In the genomic region with DNA sequence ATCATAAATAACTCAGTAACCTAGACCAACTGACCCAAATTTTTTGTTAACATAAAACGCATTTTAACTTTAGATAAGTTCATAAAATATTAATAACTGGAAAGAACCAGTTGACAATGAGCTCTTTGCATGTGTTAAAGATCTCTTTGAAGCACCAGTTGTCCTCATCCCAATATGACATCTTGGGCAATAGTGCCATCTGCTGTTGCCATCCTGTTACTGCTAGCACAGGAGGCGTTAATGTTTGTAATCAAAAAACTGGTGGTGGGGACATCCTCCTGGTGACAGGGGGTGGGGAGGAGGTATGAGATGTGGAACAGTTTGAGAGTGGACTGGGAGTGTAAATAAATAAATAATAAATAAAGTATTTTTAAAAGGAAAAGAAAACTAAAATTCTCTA, we compare ENCODE assay signal across 9 mouse cellular contexts. TPM values are rescaled to one million over a fixed set of nuclear protein-coding genes. Genes with fewer than 3 reads are reported as not detected.
A peak's percentile ranks its signal among the peaks of the same experiment; 100 is the strongest.
DNase-seq lines count a peak whose midpoint lies in the region; ATAC-seq lines count a peak whose summit lies in the region.
"Had no signal": no experiment of that assay in that cellular context is flagged by ENCODE, and none has a peak within 500 bp of the region (broad histone marks: within the 10 kb centered on the region; RNA-seq: fewer than 3 reads in every experiment).

No protein-coding gene starts in this region.

- H3K4me1 ChIP-seq in midbrain, embryonic 11.5 days (ENCODE audit: control insufficient read depth, insufficient read depth, low read length) = no peaks in the 10 kb centered on the region; the same call in 1 of the 2 replicates
- H3K4me1 ChIP-seq in midbrain, embryonic 13.5 days (replicated peaks) = peaks cover 7% of the 10 kb centered on the region
- peaks cover 5% of the 10 kb centered on the region for H3K4me1 ChIP-seq in hindbrain, embryonic 14.5 days (replicated peaks; ENCODE audit: control insufficient read depth, insufficient read depth, low read length)
- H3K4me1 ChIP-seq in neural tube, embryonic 12.5 days = no peaks in the 10 kb centered on the region

- intact Hi-C loops in left cerebral cortex, postnatal 25 days (cut with DNase I) = loop anchor here (2.0 to 10.0 kb wide), 3 partner anchors 934 to 1340 kb away; no protein-coding TSS in a partner anchor

- H3K27me3 ChIP-seq in midbrain, embryonic 11.5 days (ENCODE audit: control insufficient read depth, insufficient read depth, low read length) = no peaks in the 10 kb centered on the region
- no peaks in the 10 kb centered on the region for H3K27me3 ChIP-seq in midbrain, embryonic 13.5 days
- no peaks in the 10 kb centered on the region for H3K27me3 ChIP-seq in hindbrain, embryonic 14.5 days (ENCODE audit: control insufficient read depth, insufficient read depth, low read length)
- H3K27me3 ChIP-seq in neural tube, embryonic 12.5 days (replicated peaks) = no peaks in the 10 kb centered on the region

- H3K9ac ChIP-seq in midbrain, embryonic 11.5 days (ENCODE audit: low read length) = no peak overlapping the region
- H3K9ac ChIP-seq in midbrain, embryonic 13.5 days (replicated peaks) = no peak overlapping the region
- H3K9ac ChIP-seq in hindbrain, embryonic 14.5 days = no peak overlapping the region
- H3K9ac ChIP-seq in neural tube, embryonic 12.5 days = no peak overlapping the region

- no peak overlapping the region for H3K27ac ChIP-seq in midbrain, embryonic 11.5 days (ENCODE audit: low read depth, low read length)
- no peak overlapping the region for H3K27ac ChIP-seq in midbrain, embryonic 13.5 days
- no peak overlapping the region for H3K27ac ChIP-seq in hindbrain, embryonic 14.5 days
- no peak overlapping the region for H3K27ac ChIP-seq in neural tube, embryonic 12.5 days

- peak; percentile 63 for ATAC-seq in midbrain, embryonic 11.5 days (ENCODE audit: low FRiP score)
- no peak for ATAC-seq in midbrain, embryonic 13.5 days
- ATAC-seq in hindbrain, embryonic 14.5 days (ENCODE audit: low FRiP score) = peak; percentile 34; the same call in 1 of the 2 replicates
- peak; percentile 27; the same call in 1 of the 2 replicates for ATAC-seq in neural tube, embryonic 12.5 days (ENCODE audit: low FRiP score, low read depth)

- H3K4me2 ChIP-seq in midbrain, embryonic 11.5 days = no peak overlapping the region
- no peak overlapping the region for H3K4me2 ChIP-seq in midbrain, embryonic 13.5 days (replicated peaks)
- no peak overlapping the region for H3K4me2 ChIP-seq in hindbrain, embryonic 14.5 days (replicated peaks)
- no peak overlapping the region for H3K4me2 ChIP-seq in neural tube, embryonic 12.5 days (replicated peaks)

- DNase-seq in midbrain, embryonic 11.5 days (ENCODE audit: low spot score, missing footprints) = peak; percentile 90
- peak; percentile 5 for DNase-seq in WW6 (ENCODE audit: low read depth, low spot score)
- DNase-seq in embryo, embryonic 10.5 days (ENCODE audit: low spot score) = peak; percentile 82
- DNase-seq in hindbrain, embryonic 14.5 days (ENCODE audit: low spot score) = peak; percentile 87
- peak; percentile 47 to 59 for DNase-seq in left cerebral cortex, postnatal 25 days (ENCODE audit: low spot score in 2 of 2)
- DNase-seq in thymus, postnatal 4 days = peak; percentile 71

- H3K4me3 ChIP-seq in midbrain, embryonic 11.5 days (ENCODE audit: low read depth, low read length) = no peak overlapping the region
- no peak overlapping the region for H3K4me3 ChIP-seq in midbrain, embryonic 13.5 days (replicated peaks)
- H3K4me3 ChIP-seq in hindbrain, embryonic 14.5 days (replicated peaks; ENCODE audit: low read length) = no peak overlapping the region
- no peak overlapping the region for H3K4me3 ChIP-seq in neural tube, embryonic 12.5 days

- WGBS in midbrain, embryonic 11.5 days = 5% methylated on average over 2 of the region's 2 CpGs
- 5% methylated on average over 2 of the region's 2 CpGs for WGBS in midbrain, embryonic 13.5 days
- 11% methylated on average over 2 of the region's 2 CpGs for WGBS in hindbrain, embryonic 14.5 days
- WGBS in neural tube, embryonic 12.5 days = 7% methylated on average over 2 of the region's 2 CpGs

- no peaks in the 10 kb centered on the region for H3K36me3 ChIP-seq in midbrain, embryonic 11.5 days (ENCODE audit: control insufficient read depth, insufficient read depth, low read length)
- H3K36me3 ChIP-seq in midbrain, embryonic 13.5 days = no peaks in the 10 kb centered on the region
- H3K36me3 ChIP-seq in hindbrain, embryonic 14.5 days (replicated peaks; ENCODE audit: control insufficient read depth, insufficient read depth) = no peaks in the 10 kb centered on the region
- no peaks in the 10 kb centered on the region for H3K36me3 ChIP-seq in neural tube, embryonic 12.5 days

- H3K9me3 ChIP-seq in midbrain, embryonic 11.5 days (ENCODE audit: control insufficient read depth, low read length) = no peaks in the 10 kb centered on the region
- H3K9me3 ChIP-seq in midbrain, embryonic 13.5 days = no peaks in the 10 kb centered on the region
- no peaks in the 10 kb centered on the region for H3K9me3 ChIP-seq in hindbrain, embryonic 14.5 days (ENCODE audit: control insufficient read depth, low read length)
- H3K9me3 ChIP-seq in neural tube, embryonic 12.5 days = no peaks in the 10 kb centered on the region

RNA-seq across cellular contexts. Expression of a gene that starts 29.3 kb away (rescaled TPM):
- polyA plus RNA-seq in midbrain, embryonic 11.5 days (2014; fragmentation: Nextera tagmentation; extraction: Ambion mirVana) = 29.2 and 31.7 TPM in 2 replicates
- 29.3 and 31.9 TPM in 2 replicates for polyA plus RNA-seq in midbrain, embryonic 13.5 days (2015; fragmentation: Nextera tagmentation; extraction: Ambion mirVana)
- polyA plus RNA-seq in hindbrain, embryonic 14.5 days (2014; fragmentation: Nextera tagmentation; extraction: Ambion mirVana) = 28.7 and 45.3 TPM in 2 replicates
- total RNA-seq in left cerebral cortex, postnatal 25 days (2021) = 1 to 10 TPM; 1.2 to 1.9 TPM
- polyA plus RNA-seq in neural tube, embryonic 12.5 days (2016; fragmentation: Nextera tagmentation; extraction: Ambion mirVana) = 17.6 and 19.5 TPM in 2 replicates
- total RNA-seq: neutrophil, adult 5-6 weeks had no signal

RNA-seq across cellular contexts. Expression of a gene that starts 30.4 kb away (rescaled TPM):
- not detected in 2 replicates for polyA plus RNA-seq in midbrain, embryonic 11.5 days (2014; fragmentation: Nextera tagmentation; extraction: Ambion mirVana)
- not detected in 2 replicates for polyA plus RNA-seq in midbrain, embryonic 13.5 days (2015; fragmentation: Nextera tagmentation; extraction: Ambion mirVana)
- polyA plus RNA-seq in hindbrain, embryonic 14.5 days (2014; fragmentation: Nextera tagmentation; extraction: Ambion mirVana) = not detected in 2 replicates
- total RNA-seq in left cerebral cortex, postnatal 25 days (2021) = not detected
- polyA plus RNA-seq in neural tube, embryonic 12.5 days (2016; fragmentation: Nextera tagmentation; extraction: Ambion mirVana) = not detected in 2 replicates
- total RNA-seq: neutrophil, adult 5-6 weeks had no signal

Comparison
In these comparisons a context has a peak if more than half of its experiments do, and no peak if none do; other contexts are left out.
1. DNase-seq: peak in every context shown above with its lines; median percentile 90 in midbrain, embryonic 11.5 days; 87 in hindbrain, embryonic 14.5 days; 82 in embryo, embryonic 10.5 days; 71 in thymus, postnatal 4 days; 53 in left cerebral cortex, postnatal 25 days; 5 in WW6.